Mouse (Mus musculus) forebrain, embryonic 13.5 days (tissue): ENCODE measurements at regions not wholly inside any gene's neighbourhood (a gene's known extent, or its start where the extent isn't known, plus 50 kb on each side); places are given as distances from the start of the nearest gene placed in this dataset.

Experiments used
- ATAC-seq: fragments of 200-750 bp; cut with Nextera tagmentation; 2 replicates; pipeline ENCODE4 v1.8.0; 2017
- H3K27ac ChIP-seq: fragments of 300-500 bp; sonication (generic); 2 replicates; pipeline ENCODE4 v1.5.1; 2015; ENCODE audit warnings: inconsistent platforms, mild to moderate bottlenecking, moderate library complexity
- H3K27me3 ChIP-seq: fragments of 300-500 bp; sonication (generic); 2 replicates; pipeline ENCODE4 v1.6.1; 2015; ENCODE audit warnings: mild to moderate bottlenecking, inconsistent platforms
- H3K36me3 ChIP-seq: fragments of 300-500 bp; sonication (generic); 2 replicates; pipeline ENCODE4 v1.6.1; 2015; ENCODE audit warnings: mild to moderate bottlenecking, inconsistent platforms; ENCODE audit not compliant: poor library complexity, severe bottlenecking
- H3K4me1 ChIP-seq: fragments of 300-500 bp; sonication (generic); 2 replicates; pipeline ENCODE4 v1.6.1; 2015; ENCODE audit warnings: inconsistent platforms
- H3K4me2 ChIP-seq: fragments of 300-500 bp; sonication (generic); 2 replicates; pipeline ENCODE4 v1.6.1; 2015; ENCODE audit warnings: inconsistent platforms, mild to moderate bottlenecking, moderate library complexity
- H3K4me3 ChIP-seq: fragments of 300-500 bp; sonication (generic); 2 replicates; pipeline ENCODE4 v1.5.1; 2015; ENCODE audit warnings: mild to moderate bottlenecking, inconsistent platforms
- H3K9ac ChIP-seq: fragments of 300-500 bp; sonication (generic); 2 replicates; pipeline ENCODE4 v1.6.1; 2015; ENCODE audit warnings: mild to moderate bottlenecking, inconsistent platforms
- H3K9me3 ChIP-seq: fragments of 300-500 bp; sonication (generic); replicated peaks from 2 replicates; pipeline ENCODE4 v1.6.1; 2016; ENCODE audit warnings: inconsistent platforms
- WGBS: fragments of 180-500 bp; shearing (Covaris S2); methylation state at CpG from one replicate; pipeline ENCODE4 v1.1.7; 2015; 5-methylcytosine and 5-hydroxymethylcytosine counted together

DNA sequence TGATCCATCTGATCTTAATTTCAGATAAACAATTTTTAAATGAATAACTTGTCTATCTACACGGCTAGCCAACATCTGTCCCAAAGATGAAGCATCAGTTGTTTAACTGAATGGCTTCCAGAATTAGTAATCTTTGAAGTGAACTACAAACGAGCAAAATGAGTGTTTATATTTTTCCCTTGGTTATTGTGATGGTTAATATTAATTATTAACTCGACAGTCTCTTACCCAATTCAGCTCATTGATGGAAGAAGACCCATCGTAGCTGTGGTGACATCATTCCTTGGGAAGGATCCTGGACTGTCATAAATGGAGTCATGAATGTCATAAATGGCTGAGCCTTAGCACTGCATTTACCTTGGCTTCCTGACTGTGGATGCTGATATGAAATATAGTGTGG, 60.4 kb upstream of the Mocs1 start:
- Histone ChIP-seq H3K27ac (no peak overlapping the region), H3K4me1 (peaks cover 7% of the 10 kb centered on the region), H3K4me2 (no peak overlapping the region), H3K4me3 (no peak overlapping the region), H3K9me3 (no peaks in the 10 kb centered on the region), H3K27me3 (no peaks in the 10 kb centered on the region), H3K36me3 (no peaks in the 10 kb centered on the region), H3K9ac (no peak overlapping the region)
- no peak for ATAC-seq
- WGBS, result 86% methylated on average over 4 of the region's 4 CpGs

- no peaks in the 10 kb centered on the region for H3K27me3 ChIP-seq
- 36% methylated on average over 2 of the region's 2 CpGs for WGBS
- H3K36me3 ChIP-seq, result no peaks in the 10 kb centered on the region
- ATAC-seq, result no peak
- H3K4me3 ChIP-seq, result no peak overlapping the region
- no peak overlapping the region for H3K9ac ChIP-seq
- H3K9me3 ChIP-seq, result no peaks in the 10 kb centered on the region
- H3K4me1 ChIP-seq, result peaks cover 7% of the 10 kb centered on the region
- H3K4me2 ChIP-seq, result no peak overlapping the region
- H3K27ac ChIP-seq, result no peak overlapping the region
Measured at GRCm38 (mm10) chr17:49368476-49369269, 59.5 kb upstream of the Mocs1 start.

- Histone ChIP-seq H3K4me3 (no peak overlapping the region), H3K9me3 (no peaks in the 10 kb centered on the region), H3K27ac (no peak overlapping the region), H3K36me3 (no peaks in the 10 kb centered on the region), H3K27me3 (no peaks in the 10 kb centered on the region), H3K4me2 (no peak overlapping the region), H3K4me1 (no peaks in the 10 kb centered on the region), H3K9ac (no peak overlapping the region)
- WGBS, result 83% methylated on average over 11 of the region's 11 CpGs
- ATAC-seq, result no peak
Measured at GRCm38 (mm10) chr17:49377626-49378025, 50.5 kb upstream of the Mocs1 start.
